Mouse (Mus musculus): Measurements from ENCODE around the gene Gucy2c. TPM values are rescaled to one million over a fixed set of nuclear protein-coding genes. Genes with fewer than 3 reads are reported as not detected.

Gucy2c gene
- total RNA-seq, 1 experiment from 2014 or later, result 0.20 TPM

- ATAC-seq (replicated peaks in 1 of 2; ENCODE audit: insufficient read depth in 1 of 2, low FRiP score in 2 of 2, low TSS enrichment in 1 of 2, low read depth in 1 of 2, poor library complexity in 2 of 2, severe bottlenecking in 2 of 2), result no peak
These were observed 127.1 kb downstream of the Gucy2c start for GRCm38 (mm10) chr6:136654470-136654869.

DNA sequence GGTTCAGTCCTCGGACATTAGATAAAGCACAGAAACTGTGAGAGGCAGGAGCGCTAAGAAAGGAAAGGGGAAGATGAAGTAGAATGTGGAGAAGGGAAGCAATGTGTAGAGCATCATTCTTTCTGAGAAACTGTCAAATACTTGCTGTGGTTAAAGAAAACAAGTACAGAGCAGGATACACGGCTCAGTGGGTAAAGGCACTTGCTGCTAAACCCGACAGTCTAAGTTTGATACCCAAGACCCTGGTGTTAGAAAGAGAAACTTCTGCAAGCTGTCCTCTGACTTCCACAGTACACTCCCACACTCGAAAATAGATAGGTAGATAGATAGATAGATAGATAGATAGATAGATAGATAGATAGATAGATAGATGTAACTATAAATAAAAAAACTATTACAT is 128.2 kb downstream of the Gucy2c start:
- ATAC-seq (replicated peaks in 1 of 2; ENCODE audit: insufficient read depth in 1 of 2, low FRiP score in 2 of 2, low TSS enrichment in 1 of 2, low read depth in 1 of 2, poor library complexity in 2 of 2, severe bottlenecking in 2 of 2), result peak; percentile 25 to 68; a peak in 3 of 4 replicates

GRCm38 (mm10) chr6:136650664-136651063 is 130.9 kb downstream of the Gucy2c start:
- ATAC-seq (replicated peaks in 1 of 2; ENCODE audit: insufficient read depth in 1 of 2, low FRiP score in 2 of 2, low TSS enrichment in 1 of 2, low read depth in 1 of 2, poor library complexity in 2 of 2, severe bottlenecking in 2 of 2), result no peak

- ATAC-seq (replicated peaks in 1 of 2; ENCODE audit: insufficient read depth in 1 of 2, low FRiP score in 2 of 2, low TSS enrichment in 1 of 2, low read depth in 1 of 2, poor library complexity in 2 of 2, severe bottlenecking in 2 of 2), result no peak
These were observed 134.1 kb downstream of the Gucy2c start for GRCm38 (mm10) chr6:136647455-136647861.

Other genes starting within 250 kb of the Gucy2c start
- 13.3 and 38.4 TPM in 2 replicates for gene Plbd1, start 119.8 kb downstream of the Gucy2c start, total RNA-seq (2017)
- gene Hist4h4, start 22.6 kb upstream of the Gucy2c start, total RNA-seq (2017), result 14.3 and 32.2 TPM in 2 replicates
- gene H2afj, start 26.5 kb upstream of the Gucy2c start, total RNA-seq (2017), result 40.8 and 49.8 TPM in 2 replicates
- gene BC049715, start 45.9 kb upstream of the Gucy2c start, total RNA-seq (2017), result 1.8 and 3.9 TPM in 2 replicates
- gene Wbp11, start 46.5 kb upstream of the Gucy2c start, total RNA-seq (2017), result 48.6 and 59.2 TPM in 2 replicates
- 0.31 TPM in 1 of 2 replicates, not detected in the other for gene Smco3, start 53.7 kb upstream of the Gucy2c start, total RNA-seq (2017)
- gene Art4, start 76.0 kb upstream of the Gucy2c start, total RNA-seq (2017), result 28.5 and 34.5 TPM in 2 replicates
- gene Mgp, start 94.1 kb upstream of the Gucy2c start, total RNA-seq (2017), result not detected in 2 replicates
- 1.5 TPM in 1 of 2 replicates, not detected in the other for gene Erp27, start 140.4 kb upstream of the Gucy2c start, total RNA-seq (2017)
- gene Pde6h, start 142.1 kb upstream of the Gucy2c start, total RNA-seq (2017), result 0.44 TPM in 1 of 2 replicates, not detected in the other
- 665 and 866 TPM in 2 replicates for gene Arhgdib, start 160.1 kb upstream of the Gucy2c start, total RNA-seq (2017)